Mouse (Mus musculus) spleen, adult 2 months (tissue): ENCODE results near the gene Ppp6r2. TPM values are rescaled to one million over a fixed set of nuclear protein-coding genes. Genes with fewer than 3 reads are reported as not detected.

ENCODE experiments used
- DNase-seq, 2 experiments: peaks; one replicate each; pipeline versions ENCODE4 v3.0.0 to v3.0.0-alpha.2; 2012 to 2021; ENCODE audit warnings: low spot score in 2 of 2, low read depth in 1 of 2
- H3K27ac ChIP-seq: fragments of 200-500 bp; 2 replicates; pipeline ENCODE4 v1.5.1; 2012; ENCODE audit warnings: low read length, inconsistent platforms; ENCODE audit not compliant: insufficient read depth
- H3K27me3 ChIP-seq: fragments of 200-500 bp; 2 replicates; pipeline ENCODE4 v1.6.1; 2012; ENCODE audit warnings: mild to moderate bottlenecking, moderate library complexity, low read length, inconsistent platforms; ENCODE audit not compliant: control insufficient read depth, insufficient read depth
- H3K36me3 ChIP-seq: fragments of 200-500 bp; 2 replicates; pipeline ENCODE4 v1.6.1; 2012; ENCODE audit warnings: mild to moderate bottlenecking, low read length, inconsistent platforms; ENCODE audit not compliant: control insufficient read depth, insufficient read depth
- H3K4me1 ChIP-seq: fragments of 200-500 bp; 2 replicates; pipeline ENCODE4 v1.6.1; 2011; ENCODE audit warnings: inconsistent platforms; ENCODE audit not compliant: control insufficient read depth, insufficient read depth, insufficient read length
- H3K4me3 ChIP-seq: fragments of 200-500 bp; 2 replicates; pipeline ENCODE4 v1.5.1; 2011; ENCODE audit warnings: mild to moderate bottlenecking, inconsistent platforms; ENCODE audit not compliant: insufficient read depth, insufficient read length; ENCODE audit errors: extremely low read depth
- CTCF ChIP-seq: fragments of 200-500 bp; IDR thresholded peaks from 2 replicates; pipeline ENCODE4 v1.5.1; 2011; ENCODE audit warnings: mild to moderate bottlenecking, inconsistent platforms; ENCODE audit not compliant: insufficient read depth, insufficient read length, insufficient replicate concordance; ENCODE audit errors: extremely low read depth
- POLR2A ChIP-seq: fragments of 200-500 bp; IDR thresholded peaks from 2 replicates; pipeline ENCODE4 v1.6.1; 2011; ENCODE audit warnings: low read depth, low read length, inconsistent platforms
- WGBS: fragments of 180-500 bp; shearing (Covaris S2); methylation state at CpG from one replicate; pipeline ENCODE4 v1.1.7; 2018; 5-methylcytosine and 5-hydroxymethylcytosine counted together
- polyA plus RNA-seq: library from polyadenylated mRNA; depleted of rRNA; stranded (reverse); fragments of >200 nt; gene quantifications from 2 replicates; pipeline ENCODE4 v1.2.3, GENCODE M21; 2012

The Ppp6r2 gene
- polyA plus RNA-seq, 1 experiment, result 120 TPM

DNA sequence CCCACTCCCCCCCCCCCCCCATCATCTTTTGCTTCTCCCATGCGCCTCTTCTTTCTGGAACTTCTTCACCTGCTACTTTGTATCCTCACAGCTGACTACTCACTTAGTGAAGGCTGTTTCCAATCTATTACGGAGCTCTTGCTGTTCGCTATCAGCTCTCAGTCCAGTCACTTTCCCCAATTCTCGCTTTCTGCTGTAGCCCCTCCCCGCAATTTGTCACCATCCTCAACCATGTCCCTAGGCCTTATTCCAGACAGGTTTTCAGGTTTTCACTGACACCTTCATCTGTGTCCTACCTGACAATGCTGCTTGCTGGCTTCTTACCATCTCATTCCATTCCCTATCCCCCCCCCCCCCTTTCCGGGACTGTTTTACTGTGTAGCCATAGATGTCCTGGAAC lies 1.1 kb downstream of the Ppp6r2 start:
- no peaks in the 10 kb centered on the region for H3K27me3 ChIP-seq
- H3K36me3 ChIP-seq, result peaks cover 3% of the 10 kb centered on the region; the same call in 1 of the 2 replicates
- peaks cover 4% of the 10 kb centered on the region; the same call in 1 of the 2 replicates for H3K4me1 ChIP-seq
- H3K27ac ChIP-seq, result no peak overlapping the region
- H3K4me3 ChIP-seq, result peak overlapping the region; percentile 85; the same call in 1 of the 2 replicates
- no peak for DNase-seq
- 93% methylated on average over 6 of the region's 6 CpGs for WGBS
- TF ChIP-seq POLR2A (no peak), CTCF (no peak)

DNA sequence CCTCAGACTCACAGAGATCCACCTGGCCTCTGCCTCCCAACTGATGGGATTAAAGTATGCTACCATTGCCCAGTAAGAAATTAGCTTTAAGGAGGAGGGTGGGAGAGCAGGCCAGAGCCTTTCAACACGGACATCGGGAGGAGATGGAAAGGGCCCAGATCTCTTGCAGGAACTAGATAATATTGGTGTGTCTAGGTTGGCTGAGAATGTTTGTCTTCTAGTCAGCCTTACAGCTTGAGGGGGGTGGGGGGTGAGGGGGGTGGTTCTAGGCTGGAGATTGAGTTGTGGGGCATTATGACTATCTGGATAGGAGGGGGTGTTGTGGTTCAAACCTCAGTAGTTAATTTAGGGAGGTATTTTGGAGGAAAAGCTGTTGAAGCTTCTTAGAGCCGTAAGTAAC lies 2.2 kb downstream of the Ppp6r2 start:
- H3K27me3 ChIP-seq, result no peaks in the 10 kb centered on the region
- no peak for DNase-seq
- H3K36me3 ChIP-seq, result peaks cover 3% of the 10 kb centered on the region; the same call in 1 of the 2 replicates
- TF ChIP-seq CTCF (no peak), POLR2A (no peak)
- 77% methylated on average over 3 of the region's 3 CpGs for WGBS
- H3K4me3 ChIP-seq, result no peak overlapping the region
- peaks cover 4% of the 10 kb centered on the region; the same call in 1 of the 2 replicates for H3K4me1 ChIP-seq
- no peak overlapping the region for H3K27ac ChIP-seq

DNA sequence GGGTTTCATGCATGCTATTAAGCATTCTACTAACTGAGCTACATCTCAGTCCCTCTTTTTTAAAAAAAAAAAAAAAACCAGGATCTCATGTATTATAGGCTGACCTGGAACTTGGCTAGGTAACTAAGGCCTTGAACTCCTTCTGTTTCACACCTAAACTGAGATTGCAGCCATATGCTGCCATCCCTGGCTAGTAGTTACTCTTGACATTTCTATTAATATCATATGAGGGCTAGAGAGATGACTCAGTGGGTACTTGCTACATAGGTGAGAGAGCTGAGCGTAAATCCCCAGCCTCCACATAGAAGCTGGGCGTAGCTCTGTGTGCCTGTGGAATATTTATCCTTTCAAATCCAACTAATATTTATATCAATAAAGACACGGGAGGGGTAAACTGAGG lies 3.6 kb downstream of the Ppp6r2 start:
- Histone ChIP-seq H3K27me3 (no peaks in the 10 kb centered on the region), H3K4me3 (no peak overlapping the region), H3K4me1 (peaks cover 4% of the 10 kb centered on the region; the same call in 1 of the 2 replicates), H3K36me3 (peaks cover 3% of the 10 kb centered on the region; the same call in 1 of the 2 replicates), H3K27ac (no peak overlapping the region)
- 90% methylated on average over 3 of the region's 3 CpGs for WGBS
- DNase-seq, result no peak
- no peak for TF ChIP-seq CTCF
- no peak for TF ChIP-seq POLR2A

DNA sequence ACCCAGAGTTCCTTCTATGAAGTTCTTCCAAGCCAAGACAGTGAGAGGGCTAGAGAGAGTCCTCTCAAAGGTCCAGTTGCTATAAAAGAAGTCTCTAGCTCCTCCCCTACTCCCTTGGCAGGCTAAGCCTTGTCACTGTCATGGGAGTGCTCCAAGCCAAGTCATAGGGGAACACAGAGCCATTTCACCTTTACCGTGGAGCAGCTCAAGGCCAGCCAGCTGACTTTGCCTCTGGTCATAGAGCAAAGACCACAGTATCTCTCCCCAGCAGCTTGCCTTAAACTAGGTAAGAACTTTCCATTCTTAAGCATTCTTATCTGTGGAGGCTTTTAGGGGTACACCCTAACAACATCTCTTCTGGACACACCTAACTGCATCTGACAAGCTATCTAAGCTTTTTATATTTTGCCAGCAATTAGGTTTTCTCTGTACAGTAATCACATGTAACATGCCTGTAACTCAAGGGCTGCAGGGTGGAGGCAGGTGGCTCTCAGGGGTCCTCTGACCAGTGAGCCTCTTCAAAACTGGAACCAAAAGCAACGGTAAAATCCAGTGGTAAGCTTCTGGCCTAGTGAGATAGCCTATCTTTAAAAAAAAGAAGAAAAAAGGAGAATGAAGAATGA lies 4.4 kb downstream of the Ppp6r2 start:
- Histone ChIP-seq H3K27me3 (no peaks in the 10 kb centered on the region), H3K4me1 (peaks cover 4% of the 10 kb centered on the region; the same call in 1 of the 2 replicates), H3K36me3 (peaks cover 3% of the 10 kb centered on the region; the same call in 1 of the 2 replicates), H3K4me3 (no peak overlapping the region), H3K27ac (no peak overlapping the region)
- DNase-seq, result no peak
- TF ChIP-seq CTCF, result no peak
- no peak for TF ChIP-seq POLR2A
- WGBS, result 76% methylated on average over 2 of the region's 2 CpGs

DNA sequence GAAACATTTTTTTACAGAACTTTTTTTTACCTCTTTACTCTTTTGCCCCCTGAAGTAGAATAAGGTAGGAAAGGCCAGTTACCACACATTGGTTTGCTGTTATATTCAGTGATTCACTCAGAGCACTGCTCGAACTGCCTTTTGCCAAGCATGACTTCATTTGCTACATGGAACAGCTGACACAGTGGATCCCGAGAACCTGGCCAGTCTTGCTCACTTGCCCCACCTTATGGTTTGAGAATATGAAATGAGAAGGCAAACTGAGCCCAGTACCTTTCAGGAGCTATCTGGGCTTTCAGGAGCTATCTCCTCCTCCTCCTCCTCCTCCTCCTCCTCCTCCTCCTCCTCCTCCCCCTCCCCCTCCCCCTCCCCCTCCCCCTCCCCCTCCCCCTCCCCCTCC lies 22.2 kb downstream of the Ppp6r2 start:
- TF ChIP-seq POLR2A, result no peak
- TF ChIP-seq CTCF, result no peak
- peaks cover 1% of the 10 kb centered on the region; the same call in 1 of the 2 replicates for H3K36me3 ChIP-seq
- no peaks in the 10 kb centered on the region for H3K27me3 ChIP-seq
- H3K27ac ChIP-seq, result no peak overlapping the region
- H3K4me3 ChIP-seq, result no peak overlapping the region
- 63% methylated on average over 2 of the region's 2 CpGs for WGBS
- DNase-seq, result no peak
- H3K4me1 ChIP-seq, result no peaks in the 10 kb centered on the region

DNA sequence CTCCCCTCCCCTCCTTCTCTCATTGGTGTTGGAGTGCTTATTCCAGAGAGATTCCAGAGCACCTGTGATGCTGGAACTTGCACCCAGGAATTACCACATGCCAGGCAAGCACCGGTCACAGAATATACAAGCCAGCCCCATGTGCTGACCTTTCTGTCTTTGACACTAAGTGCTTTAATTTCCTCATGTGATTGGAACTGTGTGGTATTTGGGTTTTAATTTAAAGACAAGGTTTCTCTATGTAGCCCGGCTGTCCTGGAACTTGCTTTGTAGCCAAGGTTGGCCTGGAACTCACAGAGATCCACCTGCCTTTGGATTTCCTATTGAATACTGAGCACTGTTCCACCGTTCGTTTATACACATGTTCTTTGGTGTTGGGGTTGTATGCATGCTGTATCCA lies 22.7 kb downstream of the Ppp6r2 start:
- Histone ChIP-seq H3K36me3 (peaks cover 1% of the 10 kb centered on the region; the same call in 1 of the 2 replicates), H3K4me1 (no peaks in the 10 kb centered on the region), H3K27me3 (no peaks in the 10 kb centered on the region), H3K4me3 (no peak overlapping the region), H3K27ac (no peak overlapping the region)
- no peak for TF ChIP-seq CTCF
- no peak for TF ChIP-seq POLR2A
- no peak for DNase-seq
- 96% methylated on average over 4 of the region's 4 CpGs for WGBS

DNA sequence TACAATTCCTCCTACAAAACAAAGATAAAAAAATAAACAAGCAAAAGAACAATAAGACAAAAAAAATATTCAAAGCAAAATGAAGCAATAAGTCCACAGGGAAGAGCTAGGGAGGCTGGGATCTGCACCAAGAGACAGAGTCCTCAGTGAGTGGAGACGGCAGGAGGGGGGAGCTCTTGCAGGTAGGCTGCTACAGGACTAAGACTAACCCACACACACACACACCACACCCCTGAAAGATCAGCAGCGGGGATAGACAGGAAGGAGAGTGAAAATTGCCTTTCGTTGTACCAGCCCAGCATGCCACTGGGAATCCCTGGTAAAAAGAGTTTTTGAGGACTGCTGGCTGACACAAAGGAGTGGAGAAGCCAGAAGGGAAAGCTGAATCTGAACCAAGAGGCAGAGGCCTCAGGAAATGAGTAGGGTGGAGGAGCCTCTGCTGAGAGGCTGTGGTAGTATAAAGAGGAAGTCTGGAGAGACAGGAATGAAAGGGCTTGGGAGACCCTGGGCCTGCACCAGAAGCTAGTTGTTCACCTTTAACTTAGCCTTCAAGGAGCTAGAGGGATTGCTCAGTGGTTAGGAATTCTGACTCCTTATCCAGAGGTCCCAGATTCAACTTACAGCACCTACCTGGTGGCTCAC lies 28.5 kb downstream of the Ppp6r2 start:
- Histone ChIP-seq H3K27me3 (no peaks in the 10 kb centered on the region), H3K4me1 (no peaks in the 10 kb centered on the region), H3K36me3 (peaks cover 5% of the 10 kb centered on the region), H3K27ac (no peak overlapping the region), H3K4me3 (no peak overlapping the region)
- DNase-seq, result no peak
- TF ChIP-seq POLR2A (no peak), CTCF (no peak)
- WGBS, result 12% methylated on average over 3 of the region's 3 CpGs
